Mouse (Mus musculus): ENCODE measurements around the gene Rbpj.

- TF ChIP-seq CTCF (IDR thresholded peaks at IDR 0.05; ENCODE audit: low read depth) (no peak), EP300 (IDR thresholded peaks at IDR 0.05; ENCODE audit: low read depth) (no peak)
These were observed 53.2 kb downstream of the Rbpj start for GRCm38 (mm10) chr5:53519131-53519530.
